Mouse (Mus musculus): ENCODE data around the gene Rftn1.

DNA sequence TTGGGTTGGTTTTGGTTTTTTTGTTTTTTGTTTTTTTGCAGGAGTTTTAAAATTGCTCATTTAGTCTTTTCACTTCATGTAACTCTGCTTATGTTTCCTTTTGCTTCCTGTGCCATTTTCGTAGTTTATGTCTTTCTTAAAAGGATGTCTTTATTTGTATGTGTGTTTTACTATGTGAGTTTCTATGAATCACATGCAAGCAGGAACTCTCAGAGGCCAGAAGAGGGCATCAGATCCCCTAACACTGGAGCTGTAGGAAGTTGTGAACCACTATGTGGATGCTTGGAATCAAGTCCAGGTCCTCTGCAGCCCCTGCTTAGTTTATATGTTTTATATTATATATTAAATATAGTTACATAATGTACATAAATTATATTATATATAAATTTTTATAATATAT is 218.3 kb downstream of the Rftn1 start:
- TF ChIP-seq GATA1 (IDR thresholded peaks at IDR 0.05; ENCODE audit: borderline replicate concordance, low read length) (no peak), FLI1 (IDR thresholded peaks at IDR 0.05; ENCODE audit: low read length) (no peak)

Measured in megakaryocyte, embryonic 14.5 days (primary cell).